Mouse (Mus musculus) small intestine, adult 2 months (tissue): ENCODE measurements around the gene Cbx5.

Experiments used
- CTCF ChIP-seq: fragments of 200-500 bp; IDR thresholded peaks from 2 replicates; pipeline ENCODE4 v1.5.1; 2012; ENCODE audit warnings: low read depth, mild to moderate bottlenecking, control low read depth, inconsistent platforms, low read length, moderate library complexity, mixed read lengths; ENCODE audit not compliant: insufficient replicate concordance, insufficient read length; ENCODE audit errors: extremely low read depth
- POLR2A ChIP-seq: fragments of 200-500 bp; IDR thresholded peaks from 2 replicates; pipeline ENCODE4 v1.6.1; 2012; ENCODE audit warnings: low read depth, mild to moderate bottlenecking, control low read depth, inconsistent platforms, low read length, moderate library complexity

DNA sequence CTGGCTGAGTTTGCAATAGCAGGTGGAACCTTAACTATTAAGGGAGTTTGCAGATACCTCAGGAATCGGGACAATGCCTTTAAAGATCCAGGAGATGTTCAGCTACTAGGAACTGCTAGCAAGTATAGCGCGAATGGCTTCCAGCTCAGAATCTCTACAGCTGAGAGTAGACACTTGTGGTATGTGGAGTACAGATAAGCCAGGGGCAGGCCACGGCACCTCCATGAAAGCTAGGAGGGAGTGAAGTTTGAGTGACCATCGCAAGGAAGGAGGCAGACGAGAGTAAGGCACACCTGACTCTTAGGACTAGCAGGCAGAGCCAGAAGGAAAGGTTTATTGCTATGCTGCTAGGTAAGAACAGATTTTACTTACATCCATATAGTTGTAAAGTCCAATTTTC, 6.0 kb upstream of the Cbx5 start:
- TF ChIP-seq POLR2A (no peak), CTCF (0 out of 2 replicates have a peak, but pooled peaks have one; percentile 4)
